Comparison of ENCODE assay signal across 8 mouse cellular contexts in the genomic region with DNA sequence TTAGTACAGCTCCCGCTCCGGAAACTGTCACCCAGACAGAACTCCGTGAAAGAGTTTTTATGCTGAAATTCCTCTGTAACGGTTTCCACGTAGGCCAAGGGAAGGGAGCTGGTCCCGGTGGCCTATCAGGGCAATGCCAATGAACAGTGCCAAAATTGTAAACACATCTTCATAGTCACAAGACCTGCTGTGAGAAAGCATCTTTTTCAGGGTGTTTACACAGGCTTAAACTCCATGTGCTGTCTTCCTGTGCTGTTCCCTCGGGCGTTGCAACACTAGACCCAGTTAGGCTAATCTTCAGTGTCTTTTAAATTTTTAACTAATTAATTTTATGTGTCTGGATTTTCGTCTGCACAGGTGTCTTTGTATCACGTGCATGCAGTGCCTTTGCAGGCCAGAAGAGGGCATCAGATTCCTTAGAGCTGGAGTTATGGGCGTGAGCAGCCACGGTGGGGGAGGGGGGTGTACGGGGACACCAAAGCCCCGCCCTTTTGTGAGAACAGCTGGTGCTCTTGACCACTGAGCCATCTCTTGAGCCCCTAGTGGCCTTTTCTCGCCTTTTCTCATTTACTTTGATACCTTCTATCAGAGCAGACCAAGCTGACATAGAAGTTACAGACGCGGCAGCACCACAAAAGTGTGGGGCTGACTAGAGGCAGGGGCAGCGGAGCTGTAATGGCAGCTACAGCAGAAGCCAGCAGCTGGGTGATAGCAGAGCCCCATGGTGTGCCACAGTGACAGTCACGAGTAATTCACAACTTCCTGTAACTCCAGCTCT. TPM values are rescaled to one million over a fixed set of nuclear protein-coding genes. Genes with fewer than 3 reads are reported as not detected.
DNase-seq lines count a peak whose midpoint lies in the region; ATAC-seq and TF ChIP-seq lines count a peak whose summit lies in the region.

No protein-coding gene starts in this region.

- H3K4me1 ChIP-seq in hindbrain, embryonic 16.5 days (ENCODE audit: control insufficient read depth, insufficient read depth, low read depth, low read length), result peaks cover 7% of the 10 kb centered on the region

- peak; percentile 64 for TF ChIP-seq CTCF in left cerebral cortex, adult 2 months (IDR thresholded peaks at IDR 0.05)

- peak; percentile 79 for ATAC-seq in hindbrain, embryonic 16.5 days

- peak overlapping the region; percentile 44; the same call in 1 of the 2 replicates for H3K9ac ChIP-seq in hindbrain, embryonic 16.5 days (ENCODE audit: low read depth, low read length)

- intact Hi-C loops in left cerebral cortex, adult 2 months (cut with DNase I), result loop anchor here (2.0 to 5.0 kb wide), 2 partner anchors 48 to 108 kb away; a partner anchor contains a TSS

- H3K27me3 ChIP-seq in hindbrain, embryonic 16.5 days (replicated peaks; ENCODE audit: control insufficient read depth, insufficient read depth, low read length), result no peaks in the 10 kb centered on the region

- DNase-seq in NIH3T3 (ENCODE audit: low read depth), result peak; percentile 67
- DNase-seq in cerebellum, adult 9-11 months, result peak; percentile 31
- DNase-seq in frontal cortex, postnatal 25 days (ENCODE audit: low spot score in 2 of 2), result peak; percentile 42 to 44
- peak; percentile 46 to 62 for DNase-seq in left cerebral cortex, adult 2 months (ENCODE audit: extremely low spot score in 1 of 2, low spot score in 2 of 2)
- DNase-seq in right cerebral cortex, adult 18-20 months, result peak; percentile 46
- peak; percentile 25 for DNase-seq in urinary bladder, adult 2 months (ENCODE audit: low spot score)

- no peaks in the 10 kb centered on the region for H3K36me3 ChIP-seq in hindbrain, embryonic 16.5 days (ENCODE audit: control insufficient read depth, insufficient read depth, low read length)
- no peaks in the 10 kb centered on the region for H3K36me3 ChIP-seq in macrophage (ENCODE audit: inconsistent target)

- no peaks in the 10 kb centered on the region for H3K79me2 ChIP-seq in macrophage (ENCODE audit: inconsistent target)

- H3K4me3 ChIP-seq in hindbrain, embryonic 16.5 days (ENCODE audit: low read length), result peak overlapping the region; percentile 37
- H3K4me3 ChIP-seq in left cerebral cortex, adult 2 months, result no peak overlapping the region
- no peak overlapping the region for H3K4me3 ChIP-seq in macrophage (ENCODE audit: inconsistent target)

- 22% methylated on average over 19 of the region's 19 CpGs for WGBS in hindbrain, embryonic 16.5 days
- WGBS in macrophage (ENCODE audit: missing documents), result 22% methylated on average over 18 of the region's 19 CpGs

- no peaks in the 10 kb centered on the region for H3K9me3 ChIP-seq in hindbrain, embryonic 16.5 days (ENCODE audit: control insufficient read depth, low read length)

- H3K27ac ChIP-seq in hindbrain, embryonic 16.5 days (ENCODE audit: low read depth, low read length), result no peak overlapping the region
- H3K27ac ChIP-seq in left cerebral cortex, adult 2 months, result no peak overlapping the region
- H3K27ac ChIP-seq in macrophage, result peak overlapping the region; percentile 10; the same call in 1 of the 2 replicates

- peak overlapping the region; percentile 61 for H3K4me2 ChIP-seq in hindbrain, embryonic 16.5 days (ENCODE audit: low read length)

RNA-seq across cellular contexts. Expression of a gene that starts 5.2 kb away (rescaled TPM):
- not detected in 2 replicates for polyA plus RNA-seq in hindbrain, embryonic 16.5 days (2015; fragmentation: Nextera tagmentation; extraction: Ambion mirVana)
- total RNA-seq in left cerebral cortex, adult 2 months (2021), result not detected
- not detected for total RNA-seq in macrophage (2018; cell fraction: chromatin; rRNA removed)
- total RNA-seq in macrophage (2018; cell fraction: cytosol; rRNA removed), result not detected
- not detected for total RNA-seq in macrophage (2018; cell fraction: nucleus; rRNA removed)
- polyA plus RNA-seq in macrophage (2018), result not detected in 3 replicates
- not detected in 2 replicates for polyA plus RNA-seq in urinary bladder, adult 2 months (2012; rRNA removed)

RNA-seq across cellular contexts. Expression of a gene that starts 5.9 kb away (rescaled TPM):
- 0.15 TPM in 1 of 2 replicates, not detected in the other for polyA plus RNA-seq in hindbrain, embryonic 16.5 days (2015; fragmentation: Nextera tagmentation; extraction: Ambion mirVana)
- not detected for total RNA-seq in left cerebral cortex, adult 2 months (2021)
- total RNA-seq in macrophage (2018; cell fraction: chromatin; rRNA removed), result not detected
- total RNA-seq in macrophage (2018; cell fraction: cytosol; rRNA removed), result not detected
- total RNA-seq in macrophage (2018; cell fraction: nucleus; rRNA removed), result not detected
- polyA plus RNA-seq in macrophage (2018), result not detected in 3 replicates
- 1.1 and 1.2 TPM in 2 replicates for polyA plus RNA-seq in urinary bladder, adult 2 months (2012; rRNA removed)

RNA-seq across cellular contexts. Expression of a gene that starts 19.3 kb away (rescaled TPM):
- polyA plus RNA-seq in hindbrain, embryonic 16.5 days (2015; fragmentation: Nextera tagmentation; extraction: Ambion mirVana), result not detected in 2 replicates
- not detected for total RNA-seq in left cerebral cortex, adult 2 months (2021)
- not detected for total RNA-seq in macrophage (2018; cell fraction: chromatin; rRNA removed)
- total RNA-seq in macrophage (2018; cell fraction: cytosol; rRNA removed), result not detected
- not detected for total RNA-seq in macrophage (2018; cell fraction: nucleus; rRNA removed)
- not detected in 3 replicates for polyA plus RNA-seq in macrophage (2018)
- not detected in 2 replicates for polyA plus RNA-seq in urinary bladder, adult 2 months (2012; rRNA removed)

RNA-seq across cellular contexts. Expression of a gene that starts 22.7 kb away (rescaled TPM):
- polyA plus RNA-seq in hindbrain, embryonic 16.5 days (2015; fragmentation: Nextera tagmentation; extraction: Ambion mirVana), result not detected in 2 replicates
- not detected for total RNA-seq in left cerebral cortex, adult 2 months (2021)
- total RNA-seq in macrophage (2018; cell fraction: chromatin; rRNA removed), result not detected
- not detected for total RNA-seq in macrophage (2018; cell fraction: cytosol; rRNA removed)
- total RNA-seq in macrophage (2018; cell fraction: nucleus; rRNA removed), result not detected
- not detected in 3 replicates for polyA plus RNA-seq in macrophage (2018)
- not detected in 2 replicates for polyA plus RNA-seq in urinary bladder, adult 2 months (2012; rRNA removed)

RNA-seq across cellular contexts. Expression of a gene that starts 23.2 kb away (rescaled TPM):
- polyA plus RNA-seq in hindbrain, embryonic 16.5 days (2015; fragmentation: Nextera tagmentation; extraction: Ambion mirVana), result not detected in 2 replicates
- not detected for total RNA-seq in left cerebral cortex, adult 2 months (2021)
- not detected for total RNA-seq in macrophage (2018; cell fraction: chromatin; rRNA removed)
- total RNA-seq in macrophage (2018; cell fraction: cytosol; rRNA removed), result not detected
- not detected for total RNA-seq in macrophage (2018; cell fraction: nucleus; rRNA removed)
- polyA plus RNA-seq in macrophage (2018), result not detected in 3 replicates
- 4.9 and 7.1 TPM in 2 replicates for polyA plus RNA-seq in urinary bladder, adult 2 months (2012; rRNA removed)
